Mouse (Mus musculus): Measurements from ENCODE around the gene Hist1h2bh.
"Not testable (repeated sequence)": the region's sequence is repeated elsewhere in the genome, so short reads cannot be mapped to it uniquely, and the experiment has no call there.

Gene Hist1h2bh

DNA sequence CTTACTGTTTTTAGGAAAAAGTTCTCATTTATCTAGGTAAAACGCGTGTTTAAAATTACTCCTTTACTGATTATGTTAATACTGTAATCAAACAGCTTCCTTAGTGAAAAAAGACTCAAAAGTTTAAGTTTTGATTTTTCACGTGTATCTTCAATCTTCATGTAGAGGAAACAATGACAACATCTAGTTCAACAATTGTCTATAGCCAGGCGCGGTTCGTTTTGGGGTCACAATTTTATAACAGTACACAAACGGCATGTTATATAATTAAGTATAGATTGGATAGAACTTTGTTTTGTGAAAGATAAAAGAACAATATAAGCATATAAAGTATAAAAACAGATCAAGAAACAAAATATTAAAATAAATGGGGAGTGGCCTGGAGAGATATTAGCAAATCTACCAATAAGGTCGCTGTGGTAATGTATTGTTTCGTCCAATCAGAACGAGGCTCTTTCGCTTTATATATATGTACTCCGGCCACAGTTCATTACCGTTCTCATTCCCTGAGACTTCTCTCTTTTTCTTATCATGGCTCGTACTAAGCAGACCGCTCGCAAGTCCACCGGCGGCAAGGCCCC lies 32.2 kb upstream of the Hist1h2bh start, which contains the start of gene Hist1h3d:
Hist1h3d (plus strand) TSS at position 493 of the 581 bp plus-strand sequence.
- no peak for TF ChIP-seq GATA4 (IDR thresholded peaks at IDR 0.05; ENCODE audit: insufficient replicate concordance, low read length)

DNA sequence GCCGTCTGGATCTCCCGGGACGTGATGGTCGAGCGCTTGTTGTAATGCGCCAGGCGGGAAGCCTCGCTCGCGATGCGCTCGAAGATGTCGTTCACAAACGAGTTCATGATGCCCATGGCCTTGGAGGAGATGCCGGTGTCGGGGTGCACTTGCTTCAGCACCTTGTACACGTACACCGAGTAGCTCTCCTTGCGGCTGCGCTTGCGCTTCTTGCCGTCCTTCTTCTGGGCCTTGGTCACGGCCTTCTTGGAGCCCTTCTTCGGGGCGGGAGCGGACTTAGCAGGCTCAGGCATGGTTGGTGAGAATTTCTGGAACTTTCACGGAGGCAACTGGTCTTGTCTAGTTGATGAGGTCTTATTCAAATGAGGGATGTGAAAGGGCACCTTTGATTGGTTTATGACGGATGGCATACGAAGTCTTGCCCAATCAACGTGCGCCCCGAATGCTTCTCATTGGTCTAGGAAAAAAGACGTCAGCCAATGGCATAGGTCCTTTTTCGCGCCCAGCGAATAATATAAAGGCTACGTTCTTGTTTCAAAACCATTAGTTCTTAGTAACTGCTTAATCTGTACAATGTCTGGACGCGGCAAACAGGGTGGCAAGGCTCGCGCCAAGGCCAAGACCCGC lies 30.8 kb upstream of the Hist1h2bh start, which contains the start of the genes Hist1h2bf and Hist1h2ad:
Hist1h2bf (minus strand) TSS at position 299 of the 627 bp plus-strand sequence.
Hist1h2ad (plus strand) TSS at position 484 of the 627 bp plus-strand sequence.
- TF ChIP-seq GATA4 (IDR thresholded peaks at IDR 0.05; ENCODE audit: insufficient replicate concordance, low read length) = not testable (repeated sequence)

DNA sequence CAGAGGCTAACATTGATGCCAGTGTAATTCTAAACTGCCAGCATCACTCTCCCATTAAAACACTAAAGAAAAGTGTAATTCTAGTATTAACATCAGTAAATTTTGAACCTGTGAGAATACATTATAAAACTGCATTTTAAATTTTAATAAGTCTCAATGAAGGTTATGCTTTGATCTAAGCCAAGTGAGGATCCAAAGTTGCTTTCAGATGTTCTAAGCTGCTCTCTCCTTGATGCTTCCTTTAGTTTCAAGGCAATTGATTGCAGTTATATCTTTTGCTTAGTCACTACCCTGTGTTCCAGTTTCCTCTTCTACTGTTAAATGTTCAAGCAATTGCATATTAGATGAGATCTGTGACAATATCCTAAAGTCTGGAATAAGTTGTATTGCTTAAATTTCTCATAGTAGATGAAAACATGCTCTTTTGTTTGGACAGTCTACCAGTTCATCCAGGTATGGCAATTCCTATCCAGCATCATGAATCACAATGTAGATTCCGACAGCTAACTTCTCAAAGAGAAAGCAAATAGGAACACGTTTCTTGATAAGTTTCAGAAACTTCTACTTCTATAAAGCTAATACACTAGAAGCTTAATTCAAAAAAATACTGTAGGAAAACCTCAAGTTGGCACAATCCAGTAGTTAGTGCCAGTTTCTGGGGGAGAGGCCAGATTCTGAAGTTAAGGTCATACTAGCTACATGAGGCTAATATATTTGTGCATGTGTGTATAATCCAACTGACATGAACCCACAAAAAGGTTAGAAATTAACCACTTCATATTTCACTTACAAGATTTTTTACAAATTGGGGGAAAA lies 29.2 kb upstream of the Hist1h2bh start:
- TF ChIP-seq GATA4 (IDR thresholded peaks at IDR 0.05; ENCODE audit: insufficient replicate concordance, low read length) = no peak

DNA sequence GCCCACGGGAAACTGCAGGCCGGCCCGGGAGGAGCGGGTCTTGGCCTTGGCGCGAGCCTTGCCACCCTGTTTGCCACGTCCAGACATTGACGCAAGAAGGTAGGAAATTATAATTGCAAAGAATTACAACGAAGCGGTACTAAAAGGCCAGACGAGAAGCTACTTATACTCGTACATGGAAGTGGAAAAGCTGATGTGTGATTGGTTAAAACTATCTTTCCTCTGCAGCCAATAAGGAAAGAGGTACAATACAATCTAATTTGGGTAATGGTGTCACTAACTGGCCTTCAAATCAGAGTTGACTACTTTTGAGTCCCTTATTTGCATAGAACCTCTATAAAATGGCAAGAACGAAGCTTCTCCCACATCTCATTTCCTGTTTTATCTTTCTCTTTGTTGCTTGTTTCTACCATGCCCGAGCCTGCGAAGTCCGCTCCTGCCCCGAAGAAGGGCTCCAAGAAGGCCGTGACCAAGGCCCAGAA lies 27.9 kb upstream of the Hist1h2bh start, which contains the start of the genes Hist1h2ae and Hist1h2bg:
Hist1h2ae (minus strand) TSS at position 199 of the 482 bp plus-strand sequence.
Hist1h2bg (plus strand) TSS at position 375 of the 482 bp plus-strand sequence.
- peak; percentile 27; the same call in 1 of the 2 replicates for TF ChIP-seq GATA4 (IDR thresholded peaks at IDR 0.05; ENCODE audit: insufficient replicate concordance, low read length)

DNA sequence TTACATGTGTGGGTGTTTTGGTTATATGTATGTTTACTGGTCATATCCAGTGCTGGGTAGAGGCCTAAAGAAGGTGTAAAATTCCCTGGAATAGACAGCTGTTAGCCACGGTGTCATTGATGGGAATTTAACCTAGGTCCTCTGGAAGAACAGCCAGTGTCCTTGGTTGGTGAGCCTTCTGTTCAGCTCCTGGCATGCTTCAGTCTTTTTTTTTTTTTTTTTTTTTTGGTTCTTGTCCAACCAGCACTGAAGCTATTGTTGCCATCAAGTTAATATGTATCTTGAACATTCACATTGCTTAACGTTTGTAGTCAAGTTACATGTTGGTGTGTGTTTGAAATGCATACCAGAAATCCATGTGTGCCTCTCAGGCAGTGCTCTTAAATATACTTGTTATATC lies 21.3 kb upstream of the Hist1h2bh start:
- no peak for TF ChIP-seq GATA4 (IDR thresholded peaks at IDR 0.05; ENCODE audit: insufficient replicate concordance, low read length)

DNA sequence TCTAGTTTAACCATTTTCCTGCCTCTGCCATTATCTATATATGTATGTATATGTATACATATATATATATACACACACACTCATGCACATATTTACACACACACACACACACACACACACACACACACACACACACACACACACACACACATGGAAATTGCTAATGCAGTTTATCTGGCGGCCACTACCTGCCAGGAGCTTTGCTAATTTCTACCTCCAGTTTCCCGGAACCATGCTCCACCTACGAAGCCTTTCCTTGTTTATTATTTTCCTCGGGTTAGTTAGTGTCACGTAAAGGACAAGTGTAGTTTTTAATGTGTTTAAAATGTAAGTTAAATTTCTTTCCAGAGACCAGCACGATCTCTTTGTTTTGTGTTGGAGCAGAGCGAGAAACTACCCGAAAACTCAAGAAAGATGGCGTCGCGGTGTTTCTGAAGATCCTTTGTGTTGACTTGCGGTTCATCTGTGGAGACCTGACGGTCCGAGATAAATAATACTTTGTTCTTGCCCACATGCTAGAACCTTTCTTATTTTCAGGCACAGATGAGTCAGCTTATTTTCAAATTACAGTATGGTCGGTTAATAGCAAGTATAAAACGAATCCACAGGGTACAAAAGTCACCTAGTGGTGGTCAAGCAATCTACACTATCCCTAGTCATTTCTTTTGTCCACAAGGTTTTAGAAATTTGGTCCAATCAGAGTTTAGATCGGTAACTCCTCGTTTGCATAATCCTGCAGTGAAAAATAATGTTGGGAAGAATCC lies 19.7 kb upstream of the Hist1h2bh start:
- no peak for TF ChIP-seq GATA4 (IDR thresholded peaks at IDR 0.05; ENCODE audit: insufficient replicate concordance, low read length)

DNA sequence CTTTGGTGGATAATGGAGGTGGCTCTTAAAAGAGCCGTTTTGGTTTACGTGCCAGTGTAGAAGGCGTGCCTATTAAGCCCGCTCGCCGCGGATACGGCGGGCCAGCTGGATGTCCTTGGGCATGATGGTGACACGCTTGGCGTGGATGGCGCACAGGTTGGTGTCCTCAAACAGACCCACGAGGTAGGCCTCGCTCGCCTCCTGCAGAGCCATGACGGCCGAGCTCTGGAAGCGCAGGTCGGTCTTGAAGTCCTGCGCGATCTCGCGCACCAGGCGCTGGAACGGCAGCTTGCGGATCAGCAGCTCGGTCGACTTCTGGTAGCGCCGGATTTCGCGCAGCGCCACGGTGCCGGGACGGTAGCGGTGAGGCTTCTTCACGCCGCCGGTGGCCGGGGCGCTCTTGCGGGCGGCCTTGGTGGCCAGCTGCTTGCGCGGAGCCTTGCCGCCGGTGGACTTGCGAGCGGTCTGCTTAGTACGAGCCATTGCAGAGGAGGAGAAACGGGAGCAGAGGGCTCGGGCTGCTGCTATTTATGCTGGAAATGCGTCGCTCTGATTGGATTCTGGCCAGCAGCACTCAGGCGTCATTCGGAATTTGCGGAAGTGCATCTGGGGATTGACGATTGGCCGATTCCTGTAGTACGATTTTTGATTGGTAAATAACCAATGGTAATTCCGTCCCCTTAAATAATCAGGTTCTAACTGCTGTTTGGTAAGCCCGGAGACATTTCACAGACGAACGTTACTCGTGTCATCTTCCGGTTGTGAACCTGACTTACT lies 18.9 kb upstream of the Hist1h2bh start, which contains the start of gene Hist1h3e:
Hist1h3e (minus strand) TSS at position 487 of the 777 bp plus-strand sequence.
- TF ChIP-seq GATA4 (IDR thresholded peaks at IDR 0.05; ENCODE audit: insufficient replicate concordance, low read length) = not testable (repeated sequence)

DNA sequence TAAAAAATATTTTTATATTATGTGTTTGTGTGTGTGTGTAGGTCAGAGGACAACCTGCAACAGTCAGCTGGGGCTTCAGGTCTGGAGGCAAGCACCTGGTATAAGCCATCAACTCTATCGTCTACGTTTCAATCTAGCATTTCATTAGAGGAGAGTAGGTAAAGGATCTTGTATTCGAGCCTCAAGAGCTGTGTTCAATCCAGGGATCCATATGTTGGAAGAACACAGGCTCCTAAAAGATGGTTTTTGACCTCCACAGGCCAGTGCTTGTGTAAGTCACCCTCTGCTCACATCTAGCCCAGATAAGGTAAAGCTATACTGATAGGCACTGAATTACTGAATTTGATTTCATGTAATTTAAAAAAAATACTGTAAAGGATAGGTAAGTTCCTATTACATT lies 13.7 kb upstream of the Hist1h2bh start:
- no peak for TF ChIP-seq GATA4 (IDR thresholded peaks at IDR 0.05; ENCODE audit: insufficient replicate concordance, low read length)

DNA sequence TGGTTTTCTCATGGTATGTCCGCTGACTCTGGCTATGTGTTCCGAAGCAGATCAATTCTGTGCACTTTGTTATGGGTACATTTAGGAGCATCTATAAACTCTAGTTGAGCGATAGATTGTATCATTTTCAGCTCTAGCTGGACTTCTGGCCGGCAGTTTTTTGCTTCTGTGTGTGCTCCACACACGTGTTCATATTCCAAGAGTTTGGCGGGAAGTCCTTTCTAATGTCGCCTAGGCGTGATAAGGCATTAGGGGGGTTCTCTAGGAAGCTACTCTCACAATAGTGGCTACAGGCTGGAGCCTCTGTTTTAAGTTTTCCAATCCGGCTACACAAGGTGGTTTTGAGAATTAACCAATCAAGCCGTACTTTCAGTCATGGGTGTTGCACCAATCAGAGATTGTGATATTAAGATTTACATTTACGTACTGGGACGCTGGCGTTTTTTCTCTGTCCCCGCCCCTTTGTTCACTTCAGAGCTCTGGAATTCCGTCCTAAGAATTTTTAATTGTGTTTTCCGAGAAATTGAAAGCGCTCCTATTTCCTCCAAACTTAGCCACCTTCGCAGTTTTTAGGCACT lies 12.7 kb upstream of the Hist1h2bh start:
- TF ChIP-seq GATA4 (IDR thresholded peaks at IDR 0.05; ENCODE audit: insufficient replicate concordance, low read length) = no peak

DNA sequence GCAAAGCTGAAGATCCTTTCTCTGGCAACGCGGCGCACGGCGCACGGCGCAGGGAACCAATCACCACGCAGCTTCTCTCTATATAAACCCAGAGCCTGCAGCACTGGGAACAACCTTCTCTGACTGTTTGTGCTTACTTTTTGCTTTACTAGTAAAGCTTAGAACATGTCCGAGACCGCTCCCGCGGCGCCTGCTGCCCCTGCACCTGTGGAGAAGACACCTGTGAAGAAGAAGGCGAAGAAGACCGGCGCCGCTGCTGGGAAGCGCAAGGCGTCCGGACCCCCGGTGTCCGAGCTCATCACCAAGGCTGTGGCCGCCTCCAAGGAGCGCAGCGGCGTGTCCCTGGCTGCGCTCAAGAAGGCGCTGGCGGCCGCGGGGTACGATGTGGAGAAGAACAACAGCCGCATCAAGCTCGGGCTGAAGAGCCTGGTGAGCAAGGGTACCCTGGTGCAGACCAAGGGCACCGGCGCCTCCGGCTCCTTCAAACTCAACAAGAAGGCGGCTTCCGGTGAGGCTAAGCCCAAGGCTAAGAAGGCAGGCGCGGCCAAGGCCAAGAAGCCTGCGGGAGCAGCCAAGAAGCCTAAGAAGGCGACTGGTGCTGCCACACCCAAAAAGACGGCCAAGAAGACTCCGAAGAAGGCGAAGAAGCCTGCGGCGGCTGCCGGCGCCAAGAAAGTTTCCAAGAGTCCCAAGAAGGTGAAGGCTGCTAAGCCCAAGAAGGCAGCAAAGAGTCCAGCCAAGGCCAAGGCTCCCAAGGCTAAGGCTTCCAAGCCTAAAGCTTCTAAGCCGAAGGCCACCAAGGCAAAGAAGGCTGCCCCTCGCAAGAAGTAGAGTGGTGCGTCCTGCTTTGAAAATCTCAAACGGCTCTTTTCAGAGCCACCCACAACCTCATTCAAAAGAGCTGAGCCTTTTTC lies 12.0 kb upstream of the Hist1h2bh start:
- TF ChIP-seq GATA4 (IDR thresholded peaks at IDR 0.05; ENCODE audit: insufficient replicate concordance, low read length) = no peak

DNA sequence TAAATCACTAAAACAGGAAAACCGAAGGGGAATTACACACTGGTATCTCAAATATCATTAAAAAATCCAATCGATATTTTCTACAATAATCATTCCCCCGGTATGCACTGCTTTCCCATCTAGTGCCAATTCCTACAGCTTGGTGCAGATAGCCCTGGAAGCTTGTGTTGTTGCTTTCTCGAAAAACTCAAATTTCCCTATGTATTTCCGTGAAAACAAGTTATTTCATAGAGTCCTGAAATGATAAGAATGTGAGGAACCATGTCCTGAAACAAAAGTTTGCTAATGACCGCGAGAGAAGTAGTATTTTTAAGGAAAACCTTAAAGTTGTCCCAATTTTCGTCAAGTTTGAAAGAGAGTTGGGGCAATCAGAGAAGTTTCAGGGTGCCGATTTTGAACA lies 11.2 kb upstream of the Hist1h2bh start:
- no peak for TF ChIP-seq GATA4 (IDR thresholded peaks at IDR 0.05; ENCODE audit: insufficient replicate concordance, low read length)

DNA sequence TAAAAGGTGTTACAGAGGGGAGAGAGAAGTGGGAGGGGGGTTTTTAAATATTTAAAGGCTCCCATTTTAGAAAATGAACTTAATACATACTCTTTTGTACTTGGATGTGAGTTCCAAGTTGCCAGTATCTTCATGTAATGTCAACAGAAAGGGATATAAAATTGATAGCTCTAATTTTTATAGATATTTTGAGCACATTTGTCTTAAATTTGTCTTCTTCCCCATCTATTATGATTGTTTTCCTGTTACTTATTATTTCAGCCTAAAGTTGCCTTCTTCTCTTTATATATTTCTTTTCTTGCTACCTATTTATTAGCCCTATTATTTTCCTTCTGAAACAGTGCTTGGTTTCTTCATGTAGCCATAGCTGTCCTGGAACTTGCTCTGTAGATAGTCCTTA lies 9.8 kb upstream of the Hist1h2bh start, which contains the start of gene Hist1h1d:
Hist1h1d (plus strand) TSS at position 301 of the 400 bp plus-strand sequence.
- TF ChIP-seq GATA4 (IDR thresholded peaks at IDR 0.05; ENCODE audit: insufficient replicate concordance, low read length) = no peak
